Mouse (Mus musculus): Measurements from ENCODE around the gene Rnf149.

Rnf149 gene

GRCm38 (mm10) chr1:39526371-39527167, 50.6 kb downstream of the Rnf149 start:
- DNase-seq = no peak

- no peak for DNase-seq
Observed at GRCm38 (mm10) chr1:39525763-39526162, 51.4 kb downstream of the Rnf149 start.

- peak; percentile 30 for DNase-seq
Observed at GRCm38 (mm10) chr1:39522519-39522918, 54.7 kb downstream of the Rnf149 start.

- DNase-seq = no peak
Observed at GRCm38 (mm10) chr1:39521326-39521725, 55.9 kb downstream of the Rnf149 start.

- DNase-seq = no peak
Observed at GRCm38 (mm10) chr1:39515303-39515991, 61.8 kb downstream of the Rnf149 start.

- no peak for DNase-seq
Observed at GRCm38 (mm10) chr1:39512183-39512582, 65.0 kb downstream of the Rnf149 start.

- no peak for DNase-seq
Observed at GRCm38 (mm10) chr1:39511775-39512174, 65.4 kb downstream of the Rnf149 start.

GRCm38 (mm10) chr1:39505600-39505999, 71.6 kb downstream of the Rnf149 start:
- no peak for DNase-seq

- peak; percentile 39 for DNase-seq
Observed at GRCm38 (mm10) chr1:39504261-39504660, 72.9 kb downstream of the Rnf149 start.

- DNase-seq = peak; percentile 43
Observed at GRCm38 (mm10) chr1:39502817-39503633, 74.2 kb downstream of the Rnf149 start.
